Mouse (Mus musculus) lung, postnatal 25 days (tissue): Measurements from ENCODE around the gene Astn2.

Experiments used
- DNase-seq: peaks from one replicate; pipeline ENCODE4 v3.0.0; 2022; ENCODE audit warnings: low spot score

Astn2 gene

GRCm38 (mm10) chr4:65415507-65415906, 988.9 kb downstream of the Astn2 start:
- DNase-seq: no peak

GRCm38 (mm10) chr4:65402836-65403634, 1001.4 kb downstream of the Astn2 start:
- DNase-seq: no peak

- DNase-seq: no peak
Measured at GRCm38 (mm10) chr4:65402286-65402685, 1002.1 kb downstream of the Astn2 start.

GRCm38 (mm10) chr4:65399457-65399856, 1005.0 kb downstream of the Astn2 start:
- peak; percentile 42 for DNase-seq

- no peak for DNase-seq
Measured at GRCm38 (mm10) chr4:65396806-65397205, 1007.6 kb downstream of the Astn2 start.

GRCm38 (mm10) chr4:65391001-65391400, 1013.4 kb downstream of the Astn2 start:
- DNase-seq: no peak

GRCm38 (mm10) chr4:65383070-65383469, 1021.3 kb downstream of the Astn2 start:
- no peak for DNase-seq

- DNase-seq: no peak
Measured at GRCm38 (mm10) chr4:65379461-65379860, 1025.0 kb downstream of the Astn2 start.

GRCm38 (mm10) chr4:65376571-65376970, 1027.8 kb downstream of the Astn2 start:
- DNase-seq: no peak

GRCm38 (mm10) chr4:65373841-65374240, 1030.6 kb downstream of the Astn2 start:
- no peak for DNase-seq

- peak; percentile 36 for DNase-seq
Measured at GRCm38 (mm10) chr4:65372731-65373130, 1031.7 kb downstream of the Astn2 start.

- DNase-seq: no peak
Measured at GRCm38 (mm10) chr4:65367135-65367534, 1037.3 kb downstream of the Astn2 start.

GRCm38 (mm10) chr4:65354580-65354979, 1049.8 kb downstream of the Astn2 start:
- no peak for DNase-seq

GRCm38 (mm10) chr4:65350521-65350920, 1053.9 kb downstream of the Astn2 start:
- no peak for DNase-seq

- DNase-seq: no peak
Measured at GRCm38 (mm10) chr4:65341766-65342165, 1062.6 kb downstream of the Astn2 start.

GRCm38 (mm10) chr4:65333718-65334117, 1070.7 kb downstream of the Astn2 start:
- no peak for DNase-seq
